Mouse (Mus musculus): Measurements from ENCODE around the gene Mccc1.

The Mccc1 gene

DNA sequence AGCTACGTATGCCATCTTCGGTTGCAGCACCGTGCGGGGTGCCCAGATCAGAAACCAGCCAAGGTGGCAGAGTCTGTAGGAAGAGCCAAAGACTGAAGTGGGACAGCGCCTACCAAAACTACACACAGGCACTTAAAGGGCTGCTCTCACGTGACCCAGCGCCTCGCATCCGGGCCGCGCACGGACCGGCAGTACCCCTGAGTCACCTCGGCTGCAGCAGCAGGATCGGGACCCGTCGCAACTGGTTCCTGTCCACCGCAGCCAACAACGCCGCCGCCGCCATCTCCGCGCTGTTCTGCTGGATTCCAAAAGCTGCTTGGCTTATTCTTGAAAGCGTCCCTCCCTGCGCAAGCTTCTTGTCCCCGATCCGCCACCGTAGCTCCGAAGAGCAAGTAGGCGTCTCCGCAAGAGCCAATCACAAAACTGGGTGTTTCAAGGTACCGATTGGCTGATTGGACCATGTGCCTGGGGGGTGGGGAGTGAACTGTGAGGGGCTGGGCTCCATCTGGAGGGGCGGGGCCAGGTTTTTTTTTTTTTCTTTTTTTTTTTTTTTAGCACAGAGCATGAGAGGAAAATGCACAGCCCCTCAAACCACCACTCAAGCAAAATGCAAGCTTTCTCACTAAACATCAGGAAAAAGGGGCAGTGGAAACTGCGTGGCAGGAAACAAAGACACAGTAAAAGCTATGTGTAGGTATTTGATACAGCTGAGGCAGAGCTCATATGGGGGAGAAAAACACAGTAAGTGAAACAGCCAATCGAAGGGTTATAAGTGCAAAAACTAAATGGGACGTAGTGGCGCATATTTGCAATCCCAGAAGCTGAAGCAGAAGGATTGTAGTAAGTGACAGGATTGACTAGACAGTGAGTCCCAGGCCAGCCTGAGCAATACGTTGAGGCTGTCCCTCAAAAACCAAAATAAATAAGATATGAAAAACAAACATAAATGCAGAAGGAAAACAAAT lies at the start of gene Mccc1:
Gene Mccc1 (minus strand): TSS at position 404 of the 965 bp plus-strand sequence.
- DNase-seq (ENCODE audit: low spot score in 2 of 2): peak; percentile 91 to 97

DNA sequence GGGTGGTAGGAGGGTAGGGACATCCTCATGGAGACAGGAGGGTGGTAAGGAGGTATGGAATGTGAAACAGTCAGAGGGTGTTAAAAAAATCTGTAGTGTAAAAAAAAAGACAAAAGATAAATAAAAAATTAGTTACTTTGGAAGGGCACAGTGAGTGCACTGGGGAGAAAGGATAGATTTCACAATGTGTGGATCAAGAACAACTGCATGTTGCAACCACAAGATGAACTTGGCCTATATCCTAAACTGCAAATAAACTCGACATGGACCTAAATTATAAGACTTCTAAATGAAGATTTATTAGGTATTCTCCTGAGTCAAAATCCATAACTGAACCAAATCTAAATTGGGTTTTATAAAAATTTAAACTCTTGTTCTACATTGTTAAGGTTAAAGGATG lies 48.6 kb upstream of the Mccc1 start:
- no peak for DNase-seq (ENCODE audit: low spot score in 2 of 2)

DNA sequence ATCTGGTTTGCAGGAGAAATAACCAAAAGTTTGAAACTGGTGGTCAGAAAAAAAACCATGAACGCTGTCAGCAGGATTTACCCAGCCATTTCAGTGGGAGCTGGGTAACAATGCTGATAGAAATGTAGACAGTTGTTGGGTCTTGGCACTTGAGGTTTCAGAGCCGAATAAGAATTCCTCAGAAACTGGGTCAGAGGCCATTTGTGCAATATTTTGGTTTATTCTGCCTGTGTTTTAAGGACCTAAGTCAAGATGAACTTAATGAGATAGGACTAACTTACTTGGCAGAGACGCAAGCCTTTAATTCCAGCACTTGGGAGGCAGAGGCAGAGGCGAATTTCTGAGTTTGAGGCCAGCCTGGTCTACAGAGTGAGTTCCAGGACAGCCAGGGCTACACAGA lies 44.6 kb upstream of the Mccc1 start:
- no peak for DNase-seq (ENCODE audit: low spot score in 2 of 2)

DNA sequence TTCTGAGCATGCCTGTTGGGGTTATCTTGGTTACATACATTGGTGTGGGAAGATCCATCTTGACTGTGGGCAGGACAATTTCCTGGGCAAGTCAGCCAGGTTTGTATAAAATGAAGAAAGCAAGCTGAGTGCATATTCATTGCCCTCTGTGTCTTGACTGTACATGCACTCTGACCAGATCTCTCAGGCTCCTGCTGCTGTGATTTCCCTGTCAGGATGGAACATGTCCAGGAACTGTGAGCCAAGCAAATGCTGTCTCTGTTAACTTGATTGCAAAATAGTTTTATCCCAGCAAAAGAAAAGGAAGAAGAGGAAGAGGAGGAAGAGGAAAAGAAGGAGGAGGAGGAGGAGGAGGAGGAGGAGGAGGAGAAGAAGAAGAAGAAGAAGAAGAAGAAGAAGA lies 44.0 kb upstream of the Mccc1 start:
- no peak for DNase-seq (ENCODE audit: low spot score in 2 of 2)

DNA sequence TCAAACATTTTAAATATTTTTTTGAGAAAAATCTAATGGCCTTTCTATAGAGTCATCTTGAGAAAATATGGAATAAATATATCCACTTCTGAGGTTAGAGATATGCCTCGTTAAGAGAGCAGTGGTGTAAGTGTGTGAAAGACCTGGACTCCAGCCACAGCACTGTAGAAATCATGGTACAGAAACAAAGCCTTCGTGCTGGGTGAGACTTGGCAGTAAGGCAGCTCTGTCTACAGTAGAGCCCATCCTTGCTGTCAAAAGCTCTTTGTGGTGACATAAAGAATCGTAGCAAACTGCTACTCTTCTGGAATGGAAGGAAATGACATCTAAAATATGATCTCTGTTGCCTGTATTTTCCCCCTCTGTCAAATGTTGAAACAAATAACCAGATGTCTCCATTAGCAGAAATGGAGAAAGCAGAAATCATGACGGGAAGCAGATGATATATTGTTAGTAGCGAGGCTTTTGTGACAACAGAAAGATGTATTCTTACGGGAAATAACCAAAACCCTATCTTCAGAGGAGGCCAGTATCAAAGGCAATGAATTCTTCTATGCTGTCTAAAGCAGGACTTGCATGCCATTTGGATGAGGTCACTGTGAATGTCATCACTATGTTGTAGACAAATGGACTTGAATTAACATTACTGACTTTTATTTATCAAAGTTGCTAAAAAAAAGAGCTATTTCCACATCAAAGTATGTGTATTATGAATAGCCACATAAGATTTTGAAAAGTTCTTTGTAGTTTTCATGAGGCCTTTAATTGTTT lies 31.4 kb upstream of the Mccc1 start:
- DNase-seq (ENCODE audit: low spot score in 2 of 2): no peak

GRCm38 (mm10) chr3:36029993-36030392 lies 29.5 kb upstream of the Mccc1 start:
- DNase-seq (ENCODE audit: low spot score in 2 of 2): no peak

DNA sequence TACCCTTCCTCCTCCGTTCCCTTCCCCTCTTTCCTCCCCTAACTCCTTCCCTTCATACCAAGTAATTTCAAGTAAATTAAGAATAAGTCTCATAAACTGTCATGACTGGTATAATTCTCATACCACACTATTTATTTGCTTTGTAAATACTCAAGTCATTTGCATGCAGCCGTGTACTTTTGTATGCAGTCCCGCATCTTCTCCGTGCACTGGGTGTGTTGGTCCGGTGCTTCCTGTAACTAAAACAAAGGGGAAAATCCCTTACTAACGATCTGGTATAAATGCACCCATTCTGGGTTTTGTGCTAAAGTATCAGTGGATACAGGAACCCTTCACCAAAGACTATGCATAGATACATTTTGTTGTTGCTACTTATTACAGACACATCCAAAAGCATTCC lies 25.3 kb upstream of the Mccc1 start:
- no peak for DNase-seq (ENCODE audit: low spot score in 2 of 2)

DNA sequence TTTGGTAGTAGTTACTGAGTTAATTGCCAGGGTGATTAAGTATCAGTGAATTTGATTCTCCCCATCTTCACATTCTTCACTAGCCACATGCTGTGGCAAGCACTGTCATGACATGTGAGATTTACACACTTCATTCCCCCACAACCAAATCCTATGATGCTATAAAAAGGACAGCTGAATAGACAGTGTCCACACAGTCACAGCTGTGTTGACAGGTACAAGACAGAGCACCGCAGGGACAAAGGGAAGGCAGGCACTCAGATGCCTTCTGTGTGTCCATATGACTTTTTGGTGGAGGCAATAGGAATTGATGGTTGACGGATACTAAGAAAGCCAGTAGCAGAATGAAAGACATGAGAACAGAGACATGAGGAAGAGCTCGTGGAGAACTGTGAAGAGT lies 10.8 kb upstream of the Mccc1 start:
- DNase-seq (ENCODE audit: low spot score in 2 of 2): no peak

GRCm38 (mm10) chr3:36008411-36009154 lies 8.1 kb upstream of the Mccc1 start:
- DNase-seq (ENCODE audit: low spot score in 2 of 2): no peak

- peak in 1 of 2 experiments; percentile 27 for DNase-seq (ENCODE audit: low spot score in 2 of 2)
These were observed 3.8 kb upstream of the Mccc1 start for GRCm38 (mm10) chr3:36004028-36004895.

DNA sequence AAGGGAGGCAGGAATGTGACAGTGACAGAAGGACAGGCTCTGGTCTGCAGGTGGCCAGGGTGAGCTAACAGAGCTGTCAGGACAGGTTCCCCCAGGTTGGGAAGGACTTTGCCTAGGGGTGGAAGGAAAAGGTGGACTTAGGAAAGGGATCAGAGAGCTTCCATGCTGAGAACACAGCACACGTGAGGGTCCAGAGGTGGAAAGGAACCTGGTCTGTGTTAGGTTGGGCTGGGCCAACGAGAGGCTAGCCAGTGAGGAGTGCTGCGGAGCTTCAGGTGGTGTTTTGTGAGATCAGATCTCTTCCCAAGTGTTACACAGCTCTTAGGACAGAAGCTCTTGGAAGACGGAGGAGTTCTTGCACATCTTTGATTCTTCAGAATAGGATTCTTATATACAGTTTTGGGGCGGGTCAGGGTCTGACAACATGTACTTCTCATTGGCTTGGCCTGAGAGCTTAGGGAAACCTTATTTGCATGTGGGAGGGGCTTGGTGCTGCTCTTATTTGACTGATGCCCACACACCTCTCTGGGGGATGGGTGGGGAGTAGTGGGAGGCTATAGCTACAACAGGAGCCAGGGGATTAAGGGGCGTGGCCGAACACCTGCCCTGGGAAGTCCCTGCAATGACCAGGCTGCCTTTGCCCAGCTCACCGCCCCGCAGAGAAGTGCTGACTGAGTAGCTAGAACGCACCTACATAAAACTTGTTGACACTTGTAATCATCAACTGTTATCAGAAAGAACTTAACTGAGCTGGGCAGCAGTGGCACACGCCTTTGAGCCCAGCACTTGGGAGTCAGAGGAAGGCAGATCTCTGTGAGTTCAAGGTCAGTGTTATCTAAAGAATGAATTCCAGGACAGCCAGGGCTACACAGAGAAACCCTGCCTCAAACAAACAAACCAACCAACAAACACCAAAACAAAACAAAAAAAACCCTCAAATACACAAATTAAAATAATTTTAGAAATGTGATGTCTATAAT lies 5.6 kb downstream of the Mccc1 start:
- no peak for DNase-seq (ENCODE audit: low spot score in 2 of 2)

GRCm38 (mm10) chr3:35990715-35991114 lies 9.8 kb downstream of the Mccc1 start:
- DNase-seq (ENCODE audit: low spot score in 2 of 2): no peak

DNA sequence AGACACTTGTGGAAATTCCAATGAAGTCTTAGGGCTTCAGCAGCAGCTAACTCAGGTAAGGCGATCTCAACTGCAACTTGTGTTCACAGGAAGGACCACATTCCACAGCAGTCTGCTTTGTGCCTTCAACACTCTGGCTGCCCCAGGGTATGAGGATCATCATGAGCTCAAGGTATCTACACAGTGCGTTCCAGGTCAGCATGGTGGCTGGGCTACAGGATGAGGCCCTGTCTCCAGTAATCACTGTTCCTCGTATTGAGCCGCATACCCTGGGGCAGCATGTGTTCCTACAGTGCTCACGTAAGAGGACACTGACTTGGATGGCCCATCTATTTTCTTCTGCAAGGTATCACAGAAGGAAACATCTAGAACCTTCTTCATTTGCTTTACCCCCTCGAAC lies 12.4 kb downstream of the Mccc1 start:
- no peak for DNase-seq (ENCODE audit: low spot score in 2 of 2)

DNA sequence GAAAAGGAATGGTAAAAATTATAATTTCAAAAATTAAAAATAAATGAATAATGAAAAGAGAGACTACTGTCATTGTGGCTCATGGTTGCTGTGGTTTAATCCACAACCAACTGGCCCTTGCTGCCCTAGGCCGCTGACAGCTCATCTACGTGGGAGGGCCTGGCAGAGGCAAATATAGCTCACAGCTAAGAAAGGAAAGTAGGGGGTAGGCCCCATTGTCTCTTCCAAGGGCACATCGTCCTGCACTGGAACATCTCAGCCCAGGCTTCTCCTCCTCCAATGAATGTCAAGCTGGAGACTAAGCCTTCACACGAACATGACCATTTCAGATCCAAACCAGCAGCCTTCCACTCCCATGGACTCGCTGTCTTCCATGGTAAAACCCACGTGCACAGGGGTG lies 14.2 kb downstream of the Mccc1 start:
- no peak for DNase-seq (ENCODE audit: low spot score in 2 of 2)

DNA sequence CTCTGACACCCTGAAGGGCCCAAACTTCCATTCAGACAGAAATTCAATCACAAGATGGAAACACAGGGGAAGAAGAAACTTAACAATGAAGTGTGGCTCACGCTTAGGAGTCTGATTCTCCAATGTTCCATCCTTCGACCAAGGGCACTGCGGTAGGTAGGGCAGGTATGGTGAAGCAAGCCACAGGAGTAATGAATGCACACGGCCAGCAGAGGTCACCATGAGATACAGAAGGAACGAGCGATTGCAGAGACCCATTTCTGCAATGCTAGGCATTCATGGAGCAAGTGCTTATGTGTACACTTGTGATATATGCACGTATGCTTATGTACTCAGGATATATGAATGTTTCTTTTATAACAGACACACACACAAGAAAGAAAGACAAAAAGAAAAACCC lies 26.9 kb downstream of the Mccc1 start:
- no peak for DNase-seq (ENCODE audit: low spot score in 2 of 2)

DNA sequence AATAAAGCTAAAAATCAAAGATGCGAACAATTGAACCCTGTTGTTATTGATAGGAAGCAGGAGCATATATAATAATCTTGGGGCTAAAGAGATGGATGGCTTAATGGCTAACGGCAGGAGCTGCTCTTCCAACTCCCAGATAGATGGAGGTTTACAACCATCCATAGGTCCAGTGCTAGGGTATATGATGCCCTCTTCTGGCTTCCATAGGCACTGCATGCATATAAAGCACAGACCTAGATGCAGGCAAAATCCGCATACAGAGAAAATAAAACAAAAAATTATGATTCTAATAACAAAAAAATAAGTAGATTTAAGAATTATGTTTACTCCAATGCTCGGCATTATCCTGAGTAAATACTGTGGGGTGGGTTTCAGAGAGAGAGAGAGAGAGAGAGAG lies 27.5 kb downstream of the Mccc1 start:
- peak in 1 of 2 experiments; percentile 28 for DNase-seq (ENCODE audit: low spot score in 2 of 2)

DNA sequence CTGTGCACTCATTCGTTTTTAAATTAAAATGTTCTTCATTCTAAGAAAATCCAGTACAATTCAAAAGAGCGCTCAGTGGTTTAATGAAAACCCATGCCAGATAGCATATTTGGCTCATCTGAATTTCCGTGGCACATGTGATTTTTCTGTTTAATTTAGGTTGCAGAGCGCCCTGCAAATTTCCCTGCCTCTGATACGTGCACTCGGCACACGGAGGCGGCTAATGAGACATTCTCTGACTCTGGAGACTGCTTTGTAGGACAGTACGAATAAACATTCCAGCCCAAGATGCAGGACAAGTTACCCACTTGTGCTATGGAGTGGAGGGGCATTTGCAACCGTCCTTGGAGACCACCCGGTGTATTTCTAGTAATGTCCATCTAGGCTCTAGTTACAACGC lies 29.3 kb downstream of the Mccc1 start:
- DNase-seq (ENCODE audit: low spot score in 2 of 2): no peak

- DNase-seq (ENCODE audit: low spot score in 2 of 2): no peak
These were observed 30.0 kb downstream of the Mccc1 start for GRCm38 (mm10) chr3:35970441-35970840.

DNA sequence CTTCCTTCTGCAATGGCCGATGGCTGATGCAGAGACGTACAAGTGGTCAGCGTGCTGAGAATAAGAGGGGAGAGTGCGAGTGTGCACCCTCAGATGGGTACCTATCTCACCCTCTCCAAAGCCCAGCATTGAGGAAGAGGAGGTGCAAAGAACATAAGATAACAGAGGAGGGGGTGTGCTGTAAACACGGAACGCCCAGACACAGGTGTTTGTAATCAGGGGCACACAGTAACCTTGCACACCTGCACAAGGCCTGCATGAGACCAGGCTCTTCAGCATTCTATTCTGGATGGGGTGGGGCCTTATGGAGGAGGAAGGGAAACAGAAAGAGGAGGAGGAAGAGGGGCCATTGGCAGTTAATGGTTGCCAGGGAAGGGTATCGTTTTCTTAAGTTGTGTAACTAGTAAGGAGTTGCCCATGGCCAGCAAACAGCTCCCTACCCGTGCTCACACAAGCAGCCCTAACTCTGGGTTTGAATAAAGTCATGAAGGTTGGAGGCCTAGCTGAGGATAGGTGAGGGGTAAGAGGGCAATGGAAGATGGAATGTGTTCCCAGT lies 33.0 kb downstream of the Mccc1 start:
- DNase-seq (ENCODE audit: low spot score in 2 of 2): no peak

GRCm38 (mm10) chr3:35966493-35966892 lies 34.0 kb downstream of the Mccc1 start:
- no peak for DNase-seq (ENCODE audit: low spot score in 2 of 2)

Measured in left cerebral cortex, adult 9 months (tissue).